Mouse (Mus musculus) heart, embryonic 15.5 days (tissue): Measurements from ENCODE around the gene Gm39653. TPM values are rescaled to one million over a fixed set of nuclear protein-coding genes. Genes with fewer than 3 reads are reported as not detected.

ENCODE experiments used
- ATAC-seq: fragments of 200-750 bp; cut with Nextera tagmentation; replicated peaks from 2 replicates; pipeline ENCODE4 v1.8.0; 2017; ENCODE audit warnings: low read depth, moderate TSS enrichment; ENCODE audit not compliant: insufficient number of reproducible peaks, insufficient read depth, low FRiP score
- H3K27ac ChIP-seq: fragments of 300-500 bp; sonication (generic); 2 replicates; pipeline ENCODE4 v1.5.1; 2015; ENCODE audit warnings: mild to moderate bottlenecking, inconsistent platforms
- H3K27me3 ChIP-seq: fragments of 300-500 bp; sonication (generic); 2 replicates; pipeline ENCODE4 v1.6.1; 2015; ENCODE audit warnings: inconsistent platforms
- H3K36me3 ChIP-seq: fragments of 300-500 bp; sonication (generic); 2 replicates; pipeline ENCODE4 v1.6.1; 2015; ENCODE audit warnings: mild to moderate bottlenecking, inconsistent platforms
- H3K4me1 ChIP-seq: fragments of 300-500 bp; sonication (generic); replicated peaks from 2 replicates; pipeline ENCODE4 v1.6.1; 2015; ENCODE audit warnings: inconsistent platforms
- H3K4me2 ChIP-seq: fragments of 300-500 bp; sonication (generic); 2 replicates; pipeline ENCODE4 v1.6.1; 2015; ENCODE audit warnings: inconsistent platforms, mild to moderate bottlenecking, moderate library complexity
- H3K4me3 ChIP-seq: fragments of 300-500 bp; sonication (generic); 2 replicates; pipeline ENCODE4 v1.5.1; 2015; ENCODE audit warnings: mild to moderate bottlenecking, inconsistent platforms
- H3K9ac ChIP-seq: fragments of 300-500 bp; sonication (generic); 2 replicates; pipeline ENCODE4 v1.6.1; 2015; ENCODE audit warnings: mild to moderate bottlenecking, inconsistent platforms
- H3K9me3 ChIP-seq: fragments of 300-500 bp; sonication (generic); replicated peaks from 2 replicates; pipeline ENCODE4 v1.6.1; 2016; ENCODE audit warnings: inconsistent platforms
- WGBS: fragments of 180-500 bp; shearing (Covaris S2); methylation state at CpG from one replicate; pipeline ENCODE4 v1.1.7; 2015; ENCODE audit warnings: mixed read lengths; 5-methylcytosine and 5-hydroxymethylcytosine counted together
- polyA plus RNA-seq: library from polyadenylated mRNA; unstranded; fragments of >200 nt; fragmentation: Nextera tagmentation; extraction: Ambion mirVana; gene quantifications from 2 replicates; pipeline ENCODE4 v1.2.1, GENCODE M21; 2015

The Gm39653 gene
- polyA plus RNA-seq: not detected in 2 replicates

- Histone ChIP-seq H3K27me3 (peaks cover 12% of the 10 kb centered on the region), H3K27ac (no peak within 1 kb of the TSS), H3K4me1 (no peaks in the 10 kb centered on the region), H3K9ac (no peak within 1 kb of the TSS), H3K36me3 (no peaks in the 10 kb centered on the region), H3K9me3 (no peaks in the 10 kb centered on the region), H3K4me2 (no peak within 1 kb of the TSS), H3K4me3 (no peak within 1 kb of the TSS)
- 70% methylated on average over 3 of the region's 3 CpGs for whole genome bisulfite sequencing
- ATAC-seq: no peak
Observed at GRCm38 (mm10) chr1:63615668-63616067, at the start of gene Gm39653. Gene Gm39653 (plus strand): TSS chr1:63615968.

- ATAC-seq: no peak
Observed at GRCm38 (mm10) chr1:63566501-63566900, 49.3 kb upstream of the Gm39653 start.

GRCm38 (mm10) chr1:63567031-63567430 is 48.7 kb upstream of the Gm39653 start:
- no peaks in the 10 kb centered on the region for H3K4me1 ChIP-seq
- no peaks in the 10 kb centered on the region for H3K36me3 ChIP-seq
- ATAC-seq: no peak
- H3K27ac ChIP-seq: no peak overlapping the region
- no peaks in the 10 kb centered on the region for H3K27me3 ChIP-seq
- WGBS: 27% methylated on average over 4 of the region's 4 CpGs
- no peak overlapping the region for H3K4me2 ChIP-seq
- H3K9ac ChIP-seq: no peak overlapping the region
- H3K4me3 ChIP-seq: no peak overlapping the region
- no peaks in the 10 kb centered on the region for H3K9me3 ChIP-seq

More at GRCm38 (mm10) chr1:63566501-63566900, 49.3 kb upstream of the Gm39653 start:
- Histone ChIP-seq H3K9me3 (no peaks in the 10 kb centered on the region), H3K27ac (no peak overlapping the region), H3K4me2 (no peak overlapping the region), H3K27me3 (no peaks in the 10 kb centered on the region), H3K4me1 (no peaks in the 10 kb centered on the region), H3K36me3 (no peaks in the 10 kb centered on the region), H3K4me3 (no peak overlapping the region), H3K9ac (no peak overlapping the region)
- WGBS: 32% methylated on average over 7 of the region's 7 CpGs

GRCm38 (mm10) chr1:63572229-63572628 is 43.5 kb upstream of the Gm39653 start:
- ATAC-seq: no peak

GRCm38 (mm10) chr1:63573432-63573831 is 42.3 kb upstream of the Gm39653 start:
- no peak overlapping the region for H3K4me2 ChIP-seq
- no peak for ATAC-seq
- no peak overlapping the region for H3K4me3 ChIP-seq
- no peaks in the 10 kb centered on the region for H3K27me3 ChIP-seq
- no peaks in the 10 kb centered on the region for H3K36me3 ChIP-seq
- no peaks in the 10 kb centered on the region for H3K9me3 ChIP-seq
- no peaks in the 10 kb centered on the region for H3K4me1 ChIP-seq
- H3K9ac ChIP-seq: no peak overlapping the region
- WGBS: 71% methylated on average over 6 of the region's 6 CpGs
- H3K27ac ChIP-seq: no peak overlapping the region

More at GRCm38 (mm10) chr1:63572229-63572628, 43.5 kb upstream of the Gm39653 start:
- no peak overlapping the region for H3K4me2 ChIP-seq
- H3K4me1 ChIP-seq: no peaks in the 10 kb centered on the region
- H3K36me3 ChIP-seq: no peaks in the 10 kb centered on the region
- H3K4me3 ChIP-seq: no peak overlapping the region
- H3K27ac ChIP-seq: no peak overlapping the region
- 53% methylated on average over 7 of the region's 7 CpGs for WGBS
- H3K27me3 ChIP-seq: no peaks in the 10 kb centered on the region
- no peak overlapping the region for H3K9ac ChIP-seq
- H3K9me3 ChIP-seq: no peaks in the 10 kb centered on the region

- Histone ChIP-seq H3K4me1 (no peaks in the 10 kb centered on the region), H3K4me2 (no peak overlapping the region), H3K9ac (no peak overlapping the region), H3K27me3 (no peaks in the 10 kb centered on the region), H3K36me3 (no peaks in the 10 kb centered on the region), H3K27ac (no peak overlapping the region), H3K9me3 (no peaks in the 10 kb centered on the region), H3K4me3 (no peak overlapping the region)
- WGBS: 56% methylated on average over 12 of the region's 12 CpGs
- no peak for ATAC-seq
Observed at GRCm38 (mm10) chr1:63573864-63574611, 41.7 kb upstream of the Gm39653 start.

GRCm38 (mm10) chr1:63576803-63577202 is 39.0 kb upstream of the Gm39653 start:
- Histone ChIP-seq H3K36me3 (no peaks in the 10 kb centered on the region), H3K4me2 (no peak overlapping the region), H3K9ac (no peak overlapping the region), H3K27me3 (no peaks in the 10 kb centered on the region), H3K4me1 (no peaks in the 10 kb centered on the region), H3K9me3 (no peaks in the 10 kb centered on the region), H3K4me3 (no peak overlapping the region), H3K27ac (no peak overlapping the region)
- WGBS: 64% methylated on average over 5 of the region's 5 CpGs
- no peak for ATAC-seq

- H3K27ac ChIP-seq: no peak overlapping the region
- no peak for ATAC-seq
- H3K4me1 ChIP-seq: no peaks in the 10 kb centered on the region
Observed at GRCm38 (mm10) chr1:63579153-63579552, 36.6 kb upstream of the Gm39653 start.

GRCm38 (mm10) chr1:63586869-63587268 is 28.9 kb upstream of the Gm39653 start:
- 73% methylated on average over 7 of the region's 7 CpGs for WGBS
- no peaks in the 10 kb centered on the region for H3K36me3 ChIP-seq
- no peak overlapping the region for H3K4me2 ChIP-seq
- H3K4me3 ChIP-seq: no peak overlapping the region
- no peak overlapping the region for H3K9ac ChIP-seq
- H3K27me3 ChIP-seq: no peaks in the 10 kb centered on the region
- ATAC-seq: no peak
- no peaks in the 10 kb centered on the region for H3K4me1 ChIP-seq
- H3K27ac ChIP-seq: no peak overlapping the region
- no peaks in the 10 kb centered on the region for H3K9me3 ChIP-seq

More at GRCm38 (mm10) chr1:63579153-63579552, 36.6 kb upstream of the Gm39653 start:
- H3K4me2 ChIP-seq: no peak overlapping the region
- H3K9me3 ChIP-seq: no peaks in the 10 kb centered on the region
- no peaks in the 10 kb centered on the region for H3K27me3 ChIP-seq
- no peaks in the 10 kb centered on the region for H3K36me3 ChIP-seq
- no peak overlapping the region for H3K9ac ChIP-seq
- H3K4me3 ChIP-seq: no peak overlapping the region
- 72% methylated on average over 8 of the region's 8 CpGs for WGBS

GRCm38 (mm10) chr1:63603870-63604500 is 11.8 kb upstream of the Gm39653 start:
- no peak overlapping the region for H3K4me3 ChIP-seq
- no peaks in the 10 kb centered on the region for H3K4me1 ChIP-seq
- 45% methylated on average over 3 of the region's 3 CpGs for WGBS
- no peaks in the 10 kb centered on the region for H3K27me3 ChIP-seq
- no peak overlapping the region for H3K4me2 ChIP-seq
- no peaks in the 10 kb centered on the region for H3K9me3 ChIP-seq
- ATAC-seq: no peak
- H3K9ac ChIP-seq: no peak overlapping the region
- H3K36me3 ChIP-seq: no peaks in the 10 kb centered on the region
- no peak overlapping the region for H3K27ac ChIP-seq

- Histone ChIP-seq H3K4me1 (no peaks in the 10 kb centered on the region), H3K9me3 (no peaks in the 10 kb centered on the region), H3K9ac (no peak overlapping the region), H3K27me3 (peaks cover 12% of the 10 kb centered on the region), H3K4me2 (no peak overlapping the region), H3K36me3 (no peaks in the 10 kb centered on the region), H3K27ac (no peak overlapping the region), H3K4me3 (no peak overlapping the region)
- ATAC-seq: no peak
- 82% methylated on average over 4 of the region's 4 CpGs for WGBS
Observed at GRCm38 (mm10) chr1:63609613-63610012, 6.2 kb upstream of the Gm39653 start.

- H3K9me3 ChIP-seq: no peaks in the 10 kb centered on the region
- H3K4me1 ChIP-seq: no peaks in the 10 kb centered on the region
- no peak overlapping the region for H3K27ac ChIP-seq
- H3K4me3 ChIP-seq: no peak overlapping the region
- H3K9ac ChIP-seq: no peak overlapping the region
- H3K4me2 ChIP-seq: no peak overlapping the region
- WGBS: 1% methylated on average over 11 of the region's 11 CpGs
- peaks cover 12% of the 10 kb centered on the region for H3K27me3 ChIP-seq
- no peaks in the 10 kb centered on the region for H3K36me3 ChIP-seq
- no peak for ATAC-seq
Observed at GRCm38 (mm10) chr1:63614594-63614993, 1.2 kb upstream of the Gm39653 start.
